Mouse (Mus musculus) retina, postnatal 7 days (tissue): ENCODE measurements around the gene 1700001P01Rik.
"Not testable (repeated sequence)": the region's sequence is repeated elsewhere in the genome, so short reads cannot be mapped to it uniquely, and the experiment has no call there.

ENCODE experiments used
- DNase-seq: peaks from one replicate; pipeline ENCODE4 v3.0.0-alpha.2; 2012; ENCODE audit warnings: low read depth, low spot score

1700001P01Rik gene

DNA sequence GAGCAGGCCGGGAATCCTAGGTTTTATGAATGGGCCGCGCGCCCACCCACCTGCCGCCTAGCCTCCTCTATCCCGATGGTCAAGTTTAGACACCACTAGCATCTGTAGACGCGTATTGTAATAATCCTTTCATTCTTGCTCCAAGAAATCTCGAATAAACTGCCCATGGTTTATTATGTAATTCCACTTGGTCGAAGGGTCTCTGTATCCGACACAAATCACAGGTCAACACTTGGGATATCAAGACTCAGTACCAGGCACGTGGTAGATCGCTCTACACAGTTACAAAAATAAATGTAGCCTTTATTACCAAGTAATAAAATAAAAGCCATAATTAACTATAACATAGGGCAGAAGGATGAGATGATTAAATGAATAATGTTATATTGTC is 30.4 kb downstream of the 1700001P01Rik start:
- no peak for DNase-seq

DNA sequence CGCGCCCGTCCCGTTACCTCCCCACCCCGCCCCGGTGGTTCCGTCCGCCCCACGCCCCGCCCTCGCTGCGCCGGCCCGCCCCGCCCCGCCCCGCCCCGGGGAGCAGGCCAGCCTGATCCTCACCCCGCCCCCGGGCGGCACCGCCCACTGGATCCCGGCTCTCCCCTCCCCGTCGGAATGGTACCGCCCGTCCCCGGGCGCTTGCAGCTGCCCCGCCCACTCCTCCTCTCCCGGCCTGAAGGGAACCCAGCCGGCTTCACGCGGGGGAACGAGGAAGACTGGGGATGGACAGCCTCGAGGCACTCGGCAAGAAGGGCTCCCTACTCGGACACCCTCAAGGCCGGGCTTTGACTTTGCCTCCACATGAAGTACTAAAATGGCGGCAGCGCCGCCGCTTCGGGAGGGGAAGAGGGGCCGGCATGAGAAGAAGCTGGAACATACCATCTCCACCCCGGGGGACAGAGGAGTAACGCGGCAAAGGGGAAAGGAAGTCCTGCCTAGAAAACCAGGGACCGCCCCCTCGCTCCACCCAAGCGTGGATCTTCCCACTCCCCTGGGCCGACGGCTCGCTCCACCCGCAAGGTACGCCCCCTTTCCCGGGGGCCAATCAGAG is 30.9 kb downstream of the 1700001P01Rik start:
- DNase-seq, result peak; percentile 98

DNA sequence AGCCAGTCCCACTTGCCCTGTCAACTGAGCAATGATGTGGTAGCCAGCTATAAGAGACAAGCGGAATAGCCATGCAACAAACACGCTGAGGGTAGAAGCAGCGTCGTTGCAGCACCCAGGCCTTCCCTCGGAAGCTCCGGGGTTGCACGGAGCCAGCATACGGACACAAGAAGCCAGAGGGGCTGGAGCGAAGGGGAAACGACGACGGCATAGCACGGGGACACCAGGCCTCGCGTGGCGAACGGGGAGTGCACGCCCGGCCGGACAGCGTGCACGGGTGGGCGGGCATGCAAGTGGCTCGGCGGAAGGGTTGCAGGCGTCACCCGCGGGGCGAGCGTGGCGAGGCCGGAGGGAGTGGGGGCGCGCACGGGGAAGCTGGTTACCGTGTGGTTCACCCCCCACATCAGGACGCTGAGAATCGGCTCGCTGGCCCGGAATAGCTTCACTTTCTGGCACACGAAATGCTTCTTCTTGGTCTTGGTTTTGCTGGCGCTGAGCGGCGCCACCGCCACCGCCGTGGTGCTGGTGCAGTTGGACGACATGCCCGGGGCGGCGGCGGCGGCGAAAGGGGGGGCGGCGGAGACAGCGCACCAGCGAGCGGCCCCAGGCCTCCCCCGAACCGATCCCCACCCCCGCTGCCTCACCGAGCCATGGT is 31.5 kb downstream of the 1700001P01Rik start, which contains the start of gene Pip4k2b:
Gene Pip4k2b, minus strand, starts transcription at position 642 of the 655 bp plus-strand sequence.
- no peak for DNase-seq

GRCm38 (mm10) chr11:97743423-97743822 is 32.3 kb downstream of the 1700001P01Rik start:
- no peak for DNase-seq

GRCm38 (mm10) chr11:97742591-97742990 is 33.1 kb downstream of the 1700001P01Rik start:
- no peak for DNase-seq

DNA sequence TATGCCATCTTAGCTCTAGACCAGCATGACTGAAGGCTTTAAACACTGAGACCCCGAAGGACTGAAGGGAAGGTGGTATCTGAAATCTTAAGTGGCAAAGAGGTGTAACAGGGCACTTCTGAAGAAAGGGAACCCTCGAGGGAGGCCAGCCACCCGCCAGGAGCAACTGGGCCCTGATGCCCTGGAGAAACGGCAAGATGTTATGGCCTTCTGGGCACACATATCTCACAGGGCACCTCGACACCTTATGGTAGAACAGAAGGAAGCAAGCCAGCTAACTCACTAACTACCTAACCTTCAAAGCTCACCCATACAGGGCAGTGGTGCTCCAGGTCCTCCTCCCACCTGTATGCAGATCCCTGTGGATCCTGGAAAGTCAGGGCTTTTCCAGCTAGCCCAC is 33.6 kb downstream of the 1700001P01Rik start:
- no peak for DNase-seq

DNA sequence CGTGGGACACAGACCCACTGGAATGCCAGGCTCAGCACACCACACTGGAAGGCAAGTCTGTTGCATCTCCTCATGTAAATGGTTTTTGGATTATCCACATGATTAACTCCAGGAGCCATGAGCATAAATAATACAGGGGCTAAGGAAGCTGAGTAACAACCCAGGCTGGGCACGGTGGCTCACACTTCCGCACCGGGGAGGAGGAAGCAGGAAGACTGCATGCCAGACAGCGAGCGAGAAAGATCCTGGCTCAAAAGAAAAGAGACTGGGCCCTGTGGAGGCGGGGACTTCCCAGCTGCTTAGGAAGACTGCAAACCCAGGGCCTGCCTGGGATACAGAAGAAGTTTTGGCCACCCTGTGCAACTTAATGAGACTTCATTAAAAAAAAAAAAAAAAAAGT is 35.5 kb downstream of the 1700001P01Rik start:
- no peak for DNase-seq

GRCm38 (mm10) chr11:97739155-97739554 is 36.6 kb downstream of the 1700001P01Rik start:
- DNase-seq, result no peak

DNA sequence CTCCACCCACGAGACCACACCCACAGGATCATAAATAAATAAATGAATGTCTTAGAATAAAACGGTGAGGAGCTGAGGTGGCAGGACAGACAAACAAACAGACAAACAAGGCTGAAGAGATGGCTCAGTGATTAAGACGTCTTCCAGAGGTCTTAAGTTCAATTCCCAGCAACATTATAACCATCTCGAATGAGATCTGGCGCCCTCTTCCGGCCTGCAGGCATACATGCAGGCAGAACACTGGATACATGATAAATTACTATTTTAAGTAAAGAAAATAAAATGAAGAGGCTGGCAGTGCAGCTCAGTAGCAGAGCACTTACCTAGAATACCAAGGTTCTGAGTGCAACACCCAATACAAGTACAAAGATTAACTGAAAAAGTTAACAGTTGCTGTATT is 37.0 kb downstream of the 1700001P01Rik start:
- no peak for DNase-seq

DNA sequence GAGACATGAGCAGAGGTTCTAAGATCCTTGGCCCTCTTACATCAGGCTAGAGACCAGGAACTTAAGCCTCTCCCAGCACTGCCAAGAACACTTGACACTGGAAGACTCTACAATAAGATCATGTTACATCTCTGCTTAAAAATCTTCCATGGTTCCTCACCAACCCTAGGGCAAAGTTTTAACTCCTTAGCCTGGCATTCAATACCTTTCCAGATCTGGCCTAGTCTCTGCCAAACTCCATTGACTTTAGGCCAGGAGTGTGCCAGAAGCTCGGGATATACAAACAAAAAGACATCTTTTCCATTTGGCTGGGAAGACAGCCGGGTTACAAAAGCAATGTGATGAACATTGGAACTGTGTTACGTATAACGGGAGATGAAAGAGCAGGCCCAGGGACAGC is 38.1 kb downstream of the 1700001P01Rik start:
- no peak for DNase-seq

- DNase-seq, result no peak
Observed at GRCm38 (mm10) chr11:97736645-97737044, 39.1 kb downstream of the 1700001P01Rik start.

GRCm38 (mm10) chr11:97734810-97735209 is 40.9 kb downstream of the 1700001P01Rik start:
- not testable (repeated sequence) for DNase-seq

DNA sequence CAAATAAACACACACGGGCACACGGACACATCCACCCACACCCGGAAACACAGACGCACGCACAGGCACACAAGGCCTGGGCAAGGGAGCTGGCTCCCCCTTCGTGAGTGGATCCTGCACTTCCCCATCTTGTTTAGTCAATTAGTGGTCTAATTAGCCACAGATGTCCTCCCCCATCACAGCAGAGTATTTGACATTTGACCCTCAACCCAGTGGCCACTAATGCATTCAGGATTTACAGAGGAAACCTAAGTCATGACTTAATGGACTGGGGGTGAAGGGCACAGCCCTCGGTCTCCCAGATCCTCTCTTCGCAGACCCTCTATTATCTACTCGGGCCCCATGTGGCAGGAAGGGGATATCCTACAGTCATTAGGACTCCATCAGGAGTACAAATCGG is 42.0 kb downstream of the 1700001P01Rik start:
- DNase-seq, result no peak

DNA sequence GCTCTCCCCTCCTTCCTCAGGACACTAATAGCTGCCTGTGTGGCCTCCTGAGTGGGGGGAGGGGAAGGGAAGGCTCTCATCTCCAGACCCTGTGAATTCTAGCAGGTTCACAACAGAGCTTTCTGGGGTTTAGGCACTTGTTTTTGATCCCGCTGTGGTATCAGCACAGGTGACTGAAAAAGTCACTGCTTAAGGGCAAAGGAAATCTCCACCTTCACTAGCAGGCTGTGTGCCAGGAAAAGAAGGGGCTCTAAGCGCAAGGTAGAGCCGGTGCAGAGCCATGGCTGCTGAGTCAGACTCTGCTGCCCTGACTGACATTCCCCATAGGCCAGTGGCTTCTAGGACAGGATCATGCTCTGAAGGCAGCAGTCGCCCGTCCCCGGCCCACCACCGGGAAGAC is 47.0 kb downstream of the 1700001P01Rik start:
- DNase-seq, result no peak

- no peak for DNase-seq
Observed at GRCm38 (mm10) chr11:97728311-97728710, 47.4 kb downstream of the 1700001P01Rik start.

- DNase-seq, result no peak
Observed at GRCm38 (mm10) chr11:97723709-97724108, 52.0 kb downstream of the 1700001P01Rik start.
